Mouse (Mus musculus) spleen, adult 2 months (tissue): ENCODE results near the gene Scube1.

Source experiments
- CTCF ChIP-seq: fragments of 200-500 bp; IDR thresholded peaks from 2 replicates; pipeline ENCODE4 v1.5.1; 2011; ENCODE audit warnings: mild to moderate bottlenecking, inconsistent platforms; ENCODE audit not compliant: insufficient read depth, insufficient read length, insufficient replicate concordance; ENCODE audit errors: extremely low read depth
- POLR2A ChIP-seq: fragments of 200-500 bp; IDR thresholded peaks from 2 replicates; pipeline ENCODE4 v1.6.1; 2011; ENCODE audit warnings: low read depth, low read length, inconsistent platforms

- TF ChIP-seq POLR2A (no peak), CTCF (no peak)
Observed at GRCm38 (mm10) chr15:83676286-83676685, 48.5 kb downstream of the Scube1 start.
